Mouse (Mus musculus): ENCODE measurements around the gene Lgalsl.

GRCm38 (mm10) chr11:20878644-20879043, 47.8 kb upstream of the Lgalsl start:
- TF ChIP-seq POLR2A (IDR thresholded peaks at IDR 0.05; ENCODE audit: insufficient read depth, low read depth, low read length) (no peak), CTCF (IDR thresholded peaks at IDR 0.05; ENCODE audit: insufficient read depth, low read depth, low read length) (no peak)
